Mouse (Mus musculus) MEL (cell line): ENCODE measurements around the gene Tprg.

Source experiments
- BHLHE40 ChIP-seq: IDR thresholded peaks from 2 replicates; pipeline ENCODE4 v1.6.1; 2012; ENCODE audit warnings: low read depth, mild to moderate bottlenecking, inconsistent platforms, low read length, improper control_type of control experiment, borderline replicate concordance
- CTCF ChIP-seq, 3 experiments: IDR thresholded peaks in 2 of 3; conservative IDR thresholded peaks in 1 of 3; 2 replicates each; pipeline ENCODE4 v1.5.1; 2011 to 2012; ENCODE audit warnings: low read length in 3 of 3, low read depth in 2 of 3, mild to moderate bottlenecking in 2 of 3, improper control_type of control experiment in 1 of 3, inconsistent platforms in 1 of 3, mixed read lengths in 1 of 3, moderate library complexity in 1 of 3; ENCODE audit not compliant: control insufficient read depth in 1 of 3, insufficient read depth in 1 of 3, poor library complexity in 1 of 3, severe bottlenecking in 1 of 3
- EP300 ChIP-seq, 2 experiments: IDR thresholded peaks; 2 replicates each; pipeline ENCODE4 v1.6.1; 2011; ENCODE audit warnings: improper control_type of control experiment in 2 of 2, low read length in 2 of 2, low read depth in 1 of 2, mild to moderate bottlenecking in 1 of 2
- MAZ ChIP-seq: IDR thresholded peaks from 2 replicates; pipeline ENCODE4 v1.6.1; 2012; ENCODE audit warnings: low read depth, mild to moderate bottlenecking, inconsistent platforms, low read length, improper control_type of control experiment
- POLR2AphosphoS5 ChIP-seq: IDR thresholded peaks from 2 replicates; pipeline ENCODE4 v1.6.1; 2012; ENCODE audit warnings: low read depth, borderline replicate concordance, mild to moderate bottlenecking, inconsistent platforms, low read length, moderate library complexity, mixed read lengths
- SIN3A ChIP-seq: IDR thresholded peaks from 2 replicates; pipeline ENCODE4 v1.6.1; 2012; ENCODE audit warnings: low read length, improper control_type of control experiment, inconsistent platforms
- UBTF ChIP-seq: IDR thresholded peaks from 2 replicates; pipeline ENCODE4 v1.6.1; 2012; ENCODE audit warnings: low read depth, mild to moderate bottlenecking, inconsistent platforms, low read length, improper control_type of control experiment, moderate library complexity, borderline replicate concordance; ENCODE audit not compliant: insufficient read depth
- USF2 ChIP-seq, 2 experiments: IDR thresholded peaks; 2 replicates each; pipeline ENCODE4 v1.6.1; 2011 to 2012; ENCODE audit warnings: improper control_type of control experiment in 2 of 2, low read length in 2 of 2, borderline replicate concordance in 1 of 2, inconsistent platforms in 1 of 2, low read depth in 1 of 2, mild to moderate bottlenecking in 1 of 2; ENCODE audit not compliant: insufficient read depth in 1 of 2

DNA sequence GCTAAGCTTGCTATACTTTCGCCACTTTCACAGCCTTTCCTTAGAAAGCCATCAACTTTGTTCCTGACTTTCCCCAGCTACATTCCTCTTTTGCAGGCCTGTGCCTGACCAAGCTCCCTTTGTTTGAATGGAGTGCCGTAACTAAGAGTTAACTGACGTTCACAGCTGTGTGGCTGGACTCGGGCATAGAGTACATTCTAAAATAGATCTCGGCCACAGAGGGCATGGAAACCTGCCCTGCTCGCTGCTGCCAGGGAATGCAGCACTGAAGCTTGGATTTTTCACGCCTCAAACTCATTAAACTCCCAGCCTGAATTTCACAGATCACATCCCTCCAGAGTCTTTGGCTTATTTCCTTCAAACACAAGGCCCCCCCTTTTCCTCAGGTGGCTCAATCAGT, 159.0 kb downstream of the Tprg start:
- TF ChIP-seq CTCF (IDR thresholded peaks at IDR 0.05 in 2 of 3, conservative IDR thresholded peaks at IDR 0.05 in 1 of 3; ENCODE audit: control insufficient read depth in 1 of 3, insufficient read depth in 1 of 3, low read depth in 2 of 3, low read length in 3 of 3, poor library complexity in 1 of 3, severe bottlenecking in 1 of 3) (no peak), USF2 (IDR thresholded peaks at IDR 0.05; ENCODE audit: borderline replicate concordance in 1 of 2, insufficient read depth in 1 of 2, low read depth in 1 of 2, low read length in 2 of 2) (no peak), POLR2AphosphoS5 (no peak), EP300 (IDR thresholded peaks at IDR 0.05; ENCODE audit: low read depth in 1 of 2, low read length in 2 of 2) (no peak), UBTF (no peak), SIN3A (no peak), MAZ (no peak), BHLHE40 (no peak)
